Mouse (Mus musculus) limb, embryonic 15.5 days (tissue): ENCODE measurements around the gene Oasl2. TPM values are rescaled to one million over a fixed set of nuclear protein-coding genes. Genes with fewer than 3 reads are reported as not detected.

Experiments
- microRNA-seq: library from miRNA; unstranded; fragments of <30 nt; microRNA quantifications from one replicate; pipeline ENCODE4, GENCODE M21; 2016
- polyA plus RNA-seq: library from polyadenylated mRNA; unstranded; fragments of >200 nt; fragmentation: Nextera tagmentation; extraction: Ambion mirVana; gene quantifications from 2 replicates; pipeline ENCODE4 v1.2.1, GENCODE M21; 2015

Oasl2 gene
- polyA plus RNA-seq, 1 experiment from 2014 or later = 2.6 TPM

Small RNAs within 50 kb of the gene (microRNA-seq; reads per million reads assigned to microRNA genes)
- gene Mir6240 = 6.3 reads per million, percentile 19 among the genes with 10 or more reads in this experiment

Other genes starting within 250 kb of the Oasl2 start
- 14.8 and 16.2 TPM in 2 replicates for gene Trpv4, start 238.5 kb upstream of the Oasl2 start, polyA plus RNA-seq
- gene Gltp, start 206.0 kb upstream of the Oasl2 start, polyA plus RNA-seq = 688 and 696 TPM in 2 replicates
- gene Tchp, start 189.2 kb upstream of the Oasl2 start, polyA plus RNA-seq = 12.8 and 15.1 TPM in 2 replicates
- 40.8 and 47.0 TPM in 2 replicates for gene Ankrd13a, start 122.3 kb upstream of the Oasl2 start, polyA plus RNA-seq
- gene Git2, start 121.4 kb upstream of the Oasl2 start, polyA plus RNA-seq = 44.9 and 47.8 TPM in 2 replicates
- gene 1500011B03Rik, start 73.5 kb upstream of the Oasl2 start, polyA plus RNA-seq = 73.5 and 76.4 TPM in 2 replicates
- gene 4930519G04Rik, start 43.3 kb upstream of the Oasl2 start, polyA plus RNA-seq = not detected in 2 replicates
- 0.05 and 0.07 TPM in 2 replicates for gene Gm9936, start 38.3 kb upstream of the Oasl2 start, polyA plus RNA-seq
- gene Oasl1, start 26.3 kb downstream of the Oasl2 start, polyA plus RNA-seq = 0.66 and 1.1 TPM in 2 replicates
- gene 2210016L21Rik, start 45.2 kb downstream of the Oasl2 start, polyA plus RNA-seq = 58.8 and 63.3 TPM in 2 replicates
- gene Hnf1a, start 74.2 kb downstream of the Oasl2 start, polyA plus RNA-seq = not detected in 2 replicates
- 18.6 and 19.9 TPM in 2 replicates for gene Sppl3, start 114.2 kb downstream of the Oasl2 start, polyA plus RNA-seq
- gene Gm10401, start 201.4 kb downstream of the Oasl2 start, polyA plus RNA-seq = 36.8 and 48.3 TPM in 2 replicates
- gene Acads, start 222.4 kb downstream of the Oasl2 start, polyA plus RNA-seq = 45.6 and 52.8 TPM in 2 replicates
- 34.8 and 36.9 TPM in 2 replicates for gene Unc119b, start 238.0 kb downstream of the Oasl2 start, polyA plus RNA-seq